Mouse (Mus musculus) myocyte (in vitro differentiated cells): ENCODE results near the gene Elmsan1. TPM values are rescaled to one million over a fixed set of nuclear protein-coding genes. Genes with fewer than 3 reads are reported as not detected.

Source experiments
- H3K27me3 ChIP-seq: one replicate; pipeline ENCODE4 v1.6.1; 2011; ENCODE audit not compliant: control insufficient read depth, insufficient read depth, insufficient read length
- H3K36me3 ChIP-seq: one replicate; pipeline ENCODE4 v1.6.1; 2011; ENCODE audit not compliant: control insufficient read depth, insufficient read depth
- H3K4me2 ChIP-seq: one replicate; pipeline ENCODE4 v1.6.1; 2011; ENCODE audit warnings: low read depth, control low read depth
- H3K4me3 ChIP-seq: one replicate; pipeline ENCODE4 v1.5.1; 2011; ENCODE audit warnings: mild to moderate bottlenecking, control low read depth, moderate library complexity
- H3K79me2 ChIP-seq: one replicate; pipeline ENCODE4 v1.6.1; 2011; ENCODE audit not compliant: control insufficient read depth, insufficient read depth
- H3ac ChIP-seq: one replicate; pipeline ENCODE4 v1.6.1; 2011; ENCODE audit not compliant: control insufficient read depth, insufficient read length
- CEBPB ChIP-seq: IDR thresholded peaks from 2 replicates; pipeline ENCODE4 v1.6.1; 2011; ENCODE audit warnings: mild to moderate bottlenecking, moderate library complexity; ENCODE audit not compliant: poor library complexity, insufficient read depth, severe bottlenecking
- E2F4 ChIP-seq: IDR thresholded peaks from one replicate; pipeline ENCODE4 v1.6.1; 2011; ENCODE audit warnings: mild to moderate bottlenecking, control low read depth, moderate library complexity; ENCODE audit not compliant: insufficient read depth
- MAX ChIP-seq: IDR thresholded peaks from one replicate; pipeline ENCODE4 v1.6.1; 2011; ENCODE audit warnings: low read depth, mild to moderate bottlenecking, control low read depth
- MYOD1 ChIP-seq, 3 experiments: IDR thresholded peaks; one replicate each; pipeline ENCODE4 v1.6.1; 2011; ENCODE audit warnings: control low read depth in 2 of 3, low read depth in 2 of 3, mild to moderate bottlenecking in 2 of 3, moderate library complexity in 1 of 3; ENCODE audit not compliant: insufficient read length in 2 of 3, control insufficient read depth in 1 of 3
- MYOG ChIP-seq, 3 experiments: IDR thresholded peaks; one replicate each; pipeline ENCODE4 v1.6.1; 2011; ENCODE audit warnings: control low read depth in 2 of 3, low read depth in 2 of 3, mild to moderate bottlenecking in 2 of 3; ENCODE audit not compliant: insufficient read length in 2 of 3, control insufficient read depth in 1 of 3, insufficient read depth in 1 of 3
- POLR2A ChIP-seq: IDR thresholded peaks from one replicate; pipeline ENCODE4 v1.6.1; 2011; ENCODE audit warnings: low read depth, mild to moderate bottlenecking, control low read depth, moderate library complexity; ENCODE audit not compliant: insufficient read length
- POLR2AphosphoS2 ChIP-seq: IDR thresholded peaks from one replicate; pipeline ENCODE4 v1.6.1; 2011; ENCODE audit warnings: low read depth, control low read depth; ENCODE audit not compliant: insufficient read length
- REST ChIP-seq: IDR thresholded peaks from one replicate; pipeline ENCODE4 v1.6.1; 2011; ENCODE audit warnings: mild to moderate bottlenecking, control low read depth, moderate library complexity; ENCODE audit not compliant: insufficient read depth, insufficient read length
- SRF ChIP-seq: IDR thresholded peaks from one replicate; pipeline ENCODE4 v1.6.1; 2011; ENCODE audit warnings: low read depth; ENCODE audit not compliant: control insufficient read depth, insufficient read length
- TCF12 ChIP-seq: IDR thresholded peaks from one replicate; pipeline ENCODE4 v1.6.1; 2011; ENCODE audit warnings: mild to moderate bottlenecking, control low read depth; ENCODE audit not compliant: poor library complexity, insufficient read depth, severe bottlenecking
- TCF3 ChIP-seq: IDR thresholded peaks from one replicate; pipeline ENCODE4 v1.6.1; 2011; ENCODE audit warnings: low read depth, control low read depth; ENCODE audit not compliant: insufficient read length
- USF1 ChIP-seq: IDR thresholded peaks from one replicate; pipeline ENCODE4 v1.6.1; 2011; ENCODE audit warnings: low read depth, mild to moderate bottlenecking, control low read depth, moderate library complexity
- polyA plus RNA-seq: library from polyadenylated mRNA; unstranded; fragments of >200 nt; fragmentation: generic; extraction: Trizol; gene quantifications from one replicate; pipeline ENCODE4 v1.2.1, GENCODE M21; 2012; ENCODE audit warnings: missing spikeins

Elmsan1 gene
- polyA plus RNA-seq, 1 experiment: 13.7 TPM

DNA sequence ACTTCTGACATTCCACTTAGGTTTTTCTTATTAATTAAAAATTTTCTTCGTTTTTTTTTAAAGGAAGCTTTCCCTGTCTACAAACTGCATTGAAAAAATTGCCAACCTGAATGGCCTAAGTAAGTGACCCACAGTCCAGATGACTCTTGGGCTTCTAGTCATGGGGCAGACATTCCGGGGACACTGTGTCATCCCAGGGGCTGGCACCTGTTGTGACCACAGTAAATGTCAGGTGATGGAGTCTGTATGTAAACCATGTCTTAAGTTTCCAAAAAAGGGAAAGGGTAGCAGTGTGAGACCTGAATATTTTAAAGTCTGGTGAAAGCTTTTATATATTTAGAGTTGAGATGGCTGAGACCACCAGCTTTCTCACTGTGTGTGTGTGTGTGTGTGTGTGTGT, 91.8 kb downstream of the Elmsan1 start:
- TF ChIP-seq SRF (peak; percentile 91), TCF12 (peak; percentile 66), POLR2A (no peak), MAX (no peak), TCF3 (no peak), E2F4 (no peak), MYOG (IDR thresholded peaks at IDR 0.05; ENCODE audit: control insufficient read depth in 1 of 3, insufficient read depth in 1 of 3, insufficient read length in 2 of 3, low read depth in 2 of 3) (peak; percentile 46 to 87 (median 78)), CEBPB (no peak), REST (no peak), USF1 (peak; percentile 33), MYOD1 (IDR thresholded peaks at IDR 0.05; ENCODE audit: control insufficient read depth in 1 of 3, insufficient read length in 2 of 3, low read depth in 2 of 3) (peak in 2 of 3 experiments; percentile 77 to 92)
- peak overlapping the region; percentile 30 for H3K4me2 ChIP-seq
- peaks cover 26% of the 10 kb centered on the region for H3K36me3 ChIP-seq
- H3K4me3 ChIP-seq: no peak overlapping the region
- no peaks in the 10 kb centered on the region for H3K27me3 ChIP-seq
- no peak overlapping the region for H3ac ChIP-seq
- H3K79me2 ChIP-seq: no peaks in the 10 kb centered on the region

- Histone ChIP-seq H3K36me3 (peaks cover 20% of the 10 kb centered on the region), H3K4me3 (no peak overlapping the region), H3K79me2 (no peaks in the 10 kb centered on the region), H3K4me2 (no peak overlapping the region), H3K27me3 (no peaks in the 10 kb centered on the region), H3ac (no peak overlapping the region)
- TF ChIP-seq E2F4: no peak
- TF ChIP-seq TCF12: no peak
- no peak for TF ChIP-seq POLR2A
- no peak for TF ChIP-seq MYOG (IDR thresholded peaks at IDR 0.05; ENCODE audit: control insufficient read depth in 1 of 3, insufficient read depth in 1 of 3, insufficient read length in 2 of 3, low read depth in 2 of 3)
- TF ChIP-seq CEBPB: no peak
- TF ChIP-seq TCF3: no peak
These were observed 92.8 kb downstream of the Elmsan1 start for GRCm38 (mm10) chr12:84125892-84126291.

GRCm38 (mm10) chr12:84119584-84119983, 99.1 kb downstream of the Elmsan1 start:
- TF ChIP-seq TCF3 (no peak), MYOD1 (IDR thresholded peaks at IDR 0.05; ENCODE audit: control insufficient read depth in 1 of 3, insufficient read length in 2 of 3, low read depth in 2 of 3) (no peak), POLR2A (no peak), SRF (no peak), POLR2AphosphoS2 (no peak)
- Histone ChIP-seq H3K4me3 (no peak overlapping the region), H3ac (no peak overlapping the region), H3K4me2 (no peak overlapping the region), H3K27me3 (no peaks in the 10 kb centered on the region), H3K36me3 (peaks cover 10% of the 10 kb centered on the region), H3K79me2 (peaks cover 40% of the 10 kb centered on the region)

DNA sequence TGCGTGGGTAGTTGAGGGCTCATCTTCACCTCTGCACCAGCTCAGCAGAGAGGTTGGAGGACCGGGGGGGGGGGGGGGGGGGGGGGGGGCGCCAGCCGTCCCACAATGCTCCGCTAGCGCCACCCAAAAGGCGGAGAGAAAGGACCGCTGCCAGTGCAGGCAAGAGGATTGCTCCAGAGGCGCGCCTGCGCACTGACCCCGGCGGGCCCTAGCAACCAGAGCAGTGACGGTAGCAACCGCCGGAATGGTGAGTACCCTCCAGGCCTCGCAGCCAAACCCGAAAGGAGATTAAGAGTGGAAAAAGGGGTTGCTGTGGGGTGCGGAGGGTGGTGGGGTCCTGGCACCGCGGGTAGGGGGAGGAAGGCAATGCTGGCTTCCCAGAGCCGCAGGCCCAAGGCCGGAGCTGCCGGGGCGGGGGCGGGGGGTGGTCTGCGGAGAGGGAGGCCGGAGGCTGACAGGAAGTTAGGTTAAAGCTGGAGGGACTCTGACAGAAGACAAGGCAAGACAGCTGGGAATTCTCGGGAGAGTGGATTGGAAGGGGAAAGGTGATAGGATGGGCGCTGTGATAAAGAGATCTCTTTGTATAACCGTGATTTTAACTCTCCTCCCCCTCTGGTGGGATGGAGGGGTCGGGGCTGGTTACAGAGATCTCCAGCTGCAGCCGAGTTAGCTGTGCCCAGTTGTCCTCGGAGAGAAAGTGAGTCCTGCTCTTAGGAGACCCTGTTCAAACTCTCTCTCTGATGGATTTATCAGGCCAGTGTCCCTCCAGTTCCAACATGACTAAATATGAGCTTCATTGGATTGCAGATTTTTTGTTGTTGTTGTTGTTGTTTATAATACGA, 104.3 kb downstream of the Elmsan1 start, which contains the start of gene Dnal1:
Gene Dnal1, plus strand, starts transcription at position 214 of the 842 bp plus-strand sequence.
- peak within 1 kb of the TSS; percentile 87 for H3K4me2 ChIP-seq
- H3ac ChIP-seq: peak within 1 kb of the TSS; percentile 6
- no peaks in the 10 kb centered on the region for H3K27me3 ChIP-seq
- no peaks in the 10 kb centered on the region for H3K36me3 ChIP-seq
- H3K79me2 ChIP-seq: peaks cover 36% of the 10 kb centered on the region
- H3K4me3 ChIP-seq: peak within 1 kb of the TSS; percentile 58
- TF ChIP-seq TCF12 (no peak), CEBPB (no peak), USF1 (no peak), TCF3 (no peak), SRF (no peak), MYOD1 (IDR thresholded peaks at IDR 0.05; ENCODE audit: control insufficient read depth in 1 of 3, insufficient read length in 2 of 3, low read depth in 2 of 3) (peak; percentile 85 to 98 (median 94)), E2F4 (no peak), MYOG (IDR thresholded peaks at IDR 0.05; ENCODE audit: control insufficient read depth in 1 of 3, insufficient read depth in 1 of 3, insufficient read length in 2 of 3, low read depth in 2 of 3) (no peak), MAX (no peak), POLR2A (peak; percentile 58)

- Histone ChIP-seq H3K36me3 (no peaks in the 10 kb centered on the region), H3K4me2 (peak overlapping the region; percentile 67), H3ac (no peak overlapping the region), H3K79me2 (peaks cover 30% of the 10 kb centered on the region), H3K27me3 (no peaks in the 10 kb centered on the region), H3K4me3 (peak overlapping the region; percentile 58)
- TF ChIP-seq MYOD1 (IDR thresholded peaks at IDR 0.05; ENCODE audit: control insufficient read depth in 1 of 3, insufficient read length in 2 of 3, low read depth in 2 of 3) (no peak), TCF3 (no peak), MAX (no peak), SRF (no peak), POLR2AphosphoS2 (no peak), TCF12 (no peak), CEBPB (no peak), REST (no peak), USF1 (no peak), POLR2A (no peak), MYOG (IDR thresholded peaks at IDR 0.05; ENCODE audit: control insufficient read depth in 1 of 3, insufficient read depth in 1 of 3, insufficient read length in 2 of 3, low read depth in 2 of 3) (no peak), E2F4 (no peak)
These were observed 105.0 kb downstream of the Elmsan1 start for GRCm38 (mm10) chr12:84113676-84114075.
